Mouse (Mus musculus): ENCODE data around the gene Krt19.

GRCm38 (mm10) chr11:100186736-100187135 lies 38.3 kb upstream of the Krt19 start:
- TF ChIP-seq CTCF (IDR thresholded peaks at IDR 0.05; ENCODE audit: low read depth) = no peak
- TF ChIP-seq EP300 (IDR thresholded peaks at IDR 0.05; ENCODE audit: low read depth) = no peak

Data from heart, postnatal 0 days (tissue).